Mouse (Mus musculus): ENCODE measurements around the gene Rbms3. TPM values are rescaled to one million over a fixed set of nuclear protein-coding genes. Genes with fewer than 3 reads are reported as not detected.
A peak's percentile ranks its signal among the peaks of the same experiment; 100 is the strongest.

The Rbms3 gene
- polyA plus RNA-seq, 1 experiment from 2014 or later, result 48.9 TPM

DNA sequence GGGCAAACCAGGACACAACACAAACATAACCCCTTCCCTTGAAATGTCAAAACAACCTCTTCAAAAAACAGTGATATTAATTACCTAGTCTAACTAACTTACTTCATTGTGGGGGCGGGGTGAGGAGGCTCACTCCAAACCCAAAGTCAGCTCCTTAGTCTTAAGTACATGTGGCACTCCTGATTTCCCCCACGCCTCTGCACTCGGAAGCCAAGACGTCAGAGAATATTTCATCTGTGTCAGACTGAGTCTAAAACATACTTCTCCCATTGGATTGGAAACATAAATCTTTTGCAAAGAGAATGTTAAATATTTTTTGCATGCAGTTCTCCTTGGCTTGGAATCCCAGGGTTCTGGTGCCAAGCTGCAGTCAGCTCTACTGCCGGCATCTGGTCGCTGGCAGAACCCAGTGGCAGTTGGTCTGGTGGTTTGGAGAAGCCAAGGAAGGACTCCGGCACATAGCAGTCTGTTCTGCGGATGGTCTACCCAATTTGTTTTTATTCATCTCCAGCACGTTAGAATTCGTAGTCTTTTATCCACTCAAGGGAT lies 512.5 kb downstream of the Rbms3 start:
- Histone ChIP-seq H3K27me3 (replicated peaks; ENCODE audit: insufficient read depth, low read length) (no peaks in the 10 kb centered on the region), H3K36me3 (ENCODE audit: insufficient read depth, low read length) (no peaks in the 10 kb centered on the region), H3K27ac (ENCODE audit: low read length) (no peak overlapping the region), H3K4me1 (ENCODE audit: insufficient read depth, low read depth, low read length) (peaks cover 7% of the 10 kb centered on the region; the same call in 1 of the 2 replicates), H3K9ac (replicated peaks; ENCODE audit: low read depth) (no peak overlapping the region), H3K9me3 (ENCODE audit: low read length) (no peaks in the 10 kb centered on the region), H3K4me3 (ENCODE audit: low read depth, low read length) (no peak overlapping the region), H3K4me2 (replicated peaks; ENCODE audit: low read depth, low read length) (no peak overlapping the region)
- 58% methylated on average over 10 of the region's 10 CpGs for WGBS
- DNase-seq (ENCODE audit: low spot score), result no peak
- TF ChIP-seq EP300 (IDR thresholded peaks at IDR 0.05), result no peak
- 0 out of 2 replicates have a peak, but pooled peaks have one; percentile 4 for TF ChIP-seq CTCF (IDR thresholded peaks at IDR 0.05)
- ATAC-seq, result no peak

DNA sequence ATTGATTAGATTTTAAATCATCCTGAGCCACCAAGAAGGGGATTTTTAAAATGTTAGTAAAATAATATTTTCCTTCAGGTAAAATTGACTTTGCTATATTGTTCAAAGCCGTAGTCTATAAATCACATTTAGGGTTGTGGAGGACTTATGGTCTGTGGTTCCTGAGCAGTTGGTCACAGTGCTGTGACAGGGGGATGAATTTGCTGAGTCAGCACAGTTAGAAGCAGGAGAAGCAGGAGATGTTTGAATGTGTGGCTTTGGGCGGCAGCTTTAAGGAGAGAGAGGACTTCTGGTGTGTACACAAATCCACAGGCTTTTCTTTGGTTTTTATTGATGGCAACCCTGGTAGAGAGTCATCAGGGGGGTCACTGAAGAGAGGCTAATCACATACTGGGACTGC lies 514.1 kb downstream of the Rbms3 start:
- no peak overlapping the region for H3K4me3 ChIP-seq (ENCODE audit: low read depth, low read length)
- 63% methylated on average over 2 of the region's 2 CpGs for WGBS
- H3K4me2 ChIP-seq (replicated peaks; ENCODE audit: low read depth, low read length), result no peak overlapping the region
- DNase-seq (ENCODE audit: low spot score), result no peak
- no peaks in the 10 kb centered on the region for H3K36me3 ChIP-seq (ENCODE audit: insufficient read depth, low read length)
- ATAC-seq, result no peak
- no peak overlapping the region for H3K27ac ChIP-seq (ENCODE audit: low read length)
- no peaks in the 10 kb centered on the region for H3K27me3 ChIP-seq (replicated peaks; ENCODE audit: insufficient read depth, low read length)
- H3K9ac ChIP-seq (replicated peaks; ENCODE audit: low read depth), result no peak overlapping the region
- peaks cover 7% of the 10 kb centered on the region; the same call in 1 of the 2 replicates for H3K4me1 ChIP-seq (ENCODE audit: insufficient read depth, low read depth, low read length)
- H3K9me3 ChIP-seq (ENCODE audit: low read length), result no peaks in the 10 kb centered on the region
- no peak for TF ChIP-seq EP300 (IDR thresholded peaks at IDR 0.05)
- TF ChIP-seq CTCF (IDR thresholded peaks at IDR 0.05), result no peak

DNA sequence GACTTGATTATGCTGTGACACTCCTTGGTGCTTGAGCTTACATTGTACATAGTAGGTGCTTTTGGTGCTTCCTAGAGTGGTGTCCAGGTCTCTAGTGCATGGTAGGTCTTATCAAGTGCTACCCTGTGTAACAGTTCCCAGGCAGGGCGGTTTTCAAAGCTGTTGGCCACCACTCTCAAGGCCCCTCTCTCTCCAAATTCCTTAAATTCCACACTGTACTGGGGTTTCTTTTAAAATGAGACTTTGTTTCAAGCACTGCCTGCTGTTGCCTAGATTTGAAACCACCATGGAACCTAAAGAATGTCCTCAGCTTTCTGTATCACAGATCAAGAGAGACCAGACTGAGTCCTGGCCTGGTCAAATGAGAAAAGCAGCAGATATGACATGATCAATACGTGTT lies 516.1 kb downstream of the Rbms3 start:
- Histone ChIP-seq H3K4me3 (ENCODE audit: low read depth, low read length) (no peak overlapping the region), H3K4me2 (replicated peaks; ENCODE audit: low read depth, low read length) (no peak overlapping the region), H3K27ac (ENCODE audit: low read length) (no peak overlapping the region), H3K4me1 (ENCODE audit: insufficient read depth, low read depth, low read length) (peaks cover 7% of the 10 kb centered on the region; the same call in 1 of the 2 replicates), H3K9ac (replicated peaks; ENCODE audit: low read depth) (no peak overlapping the region), H3K36me3 (ENCODE audit: insufficient read depth, low read length) (0 out of 2 replicates have a peak, but pooled peaks cover 5% of the 10 kb centered on the region), H3K27me3 (replicated peaks; ENCODE audit: insufficient read depth, low read length) (no peaks in the 10 kb centered on the region), H3K9me3 (ENCODE audit: low read length) (no peaks in the 10 kb centered on the region)
- peak; percentile 46; the same call in 1 of the 2 replicates for ATAC-seq
- no peak for TF ChIP-seq CTCF (IDR thresholded peaks at IDR 0.05)
- TF ChIP-seq EP300 (IDR thresholded peaks at IDR 0.05), result 0 out of 2 replicates have a peak, but pooled peaks have one; percentile 23
- no peak for DNase-seq (ENCODE audit: low spot score)
- 27% methylated on average over 2 of the region's 2 CpGs for WGBS

- H3K36me3 ChIP-seq (ENCODE audit: insufficient read depth, low read length), result 0 out of 2 replicates have a peak, but pooled peaks cover 5% of the 10 kb centered on the region
- no peak overlapping the region for H3K27ac ChIP-seq (ENCODE audit: low read length)
- H3K4me1 ChIP-seq (ENCODE audit: insufficient read depth, low read depth, low read length), result no peaks in the 10 kb centered on the region; the same call in 1 of the 2 replicates
- 87% methylated on average over 4 of the region's 4 CpGs for WGBS
- DNase-seq (ENCODE audit: low spot score), result no peak
- no peak for TF ChIP-seq EP300 (IDR thresholded peaks at IDR 0.05)
- TF ChIP-seq CTCF (IDR thresholded peaks at IDR 0.05), result no peak
- H3K4me2 ChIP-seq (replicated peaks; ENCODE audit: low read depth, low read length), result no peak overlapping the region
- H3K9me3 ChIP-seq (ENCODE audit: low read length), result no peaks in the 10 kb centered on the region
- no peak overlapping the region for H3K4me3 ChIP-seq (ENCODE audit: low read depth, low read length)
- H3K9ac ChIP-seq (replicated peaks; ENCODE audit: low read depth), result no peak overlapping the region
- no peaks in the 10 kb centered on the region for H3K27me3 ChIP-seq (replicated peaks; ENCODE audit: insufficient read depth, low read length)
- no peak for ATAC-seq
Observed at GRCm38 (mm10) chr9:117107926-117108325, 521.8 kb downstream of the Rbms3 start.

GRCm38 (mm10) chr9:117102198-117102930 lies 527.3 kb downstream of the Rbms3 start:
- WGBS, result 64% methylated on average over 19 of the region's 19 CpGs
- ATAC-seq, result no peak
- H3K4me1 ChIP-seq (ENCODE audit: insufficient read depth, low read depth, low read length), result peaks cover 3% of the 10 kb centered on the region; the same call in 1 of the 2 replicates
- no peak overlapping the region for H3K9ac ChIP-seq (replicated peaks; ENCODE audit: low read depth)
- no peak for DNase-seq (ENCODE audit: low spot score)
- TF ChIP-seq CTCF (IDR thresholded peaks at IDR 0.05), result no peak
- no peaks in the 10 kb centered on the region for H3K27me3 ChIP-seq (replicated peaks; ENCODE audit: insufficient read depth, low read length)
- no peaks in the 10 kb centered on the region for H3K36me3 ChIP-seq (ENCODE audit: insufficient read depth, low read length)
- H3K4me2 ChIP-seq (replicated peaks; ENCODE audit: low read depth, low read length), result no peak overlapping the region
- no peak overlapping the region for H3K4me3 ChIP-seq (ENCODE audit: low read depth, low read length)
- H3K27ac ChIP-seq (ENCODE audit: low read length), result no peak overlapping the region
- no peaks in the 10 kb centered on the region for H3K9me3 ChIP-seq (ENCODE audit: low read length)

- no peaks in the 10 kb centered on the region for H3K9me3 ChIP-seq (ENCODE audit: low read length)
- 91% methylated on average over 5 of the region's 5 CpGs for WGBS
- no peaks in the 10 kb centered on the region for H3K36me3 ChIP-seq (ENCODE audit: insufficient read depth, low read length)
- no peak overlapping the region for H3K4me2 ChIP-seq (replicated peaks; ENCODE audit: low read depth, low read length)
- DNase-seq (ENCODE audit: low spot score) (no peak), ATAC-seq (no peak)
- TF ChIP-seq CTCF (IDR thresholded peaks at IDR 0.05) (no peak), EP300 (IDR thresholded peaks at IDR 0.05) (no peak)
- H3K27me3 ChIP-seq (replicated peaks; ENCODE audit: insufficient read depth, low read length), result no peaks in the 10 kb centered on the region
- H3K9ac ChIP-seq (replicated peaks; ENCODE audit: low read depth), result no peak overlapping the region
- H3K4me3 ChIP-seq (ENCODE audit: low read depth, low read length), result no peak overlapping the region
- no peak overlapping the region for H3K27ac ChIP-seq (ENCODE audit: low read length)
- H3K4me1 ChIP-seq (ENCODE audit: insufficient read depth, low read depth, low read length), result peaks cover 3% of the 10 kb centered on the region; the same call in 1 of the 2 replicates
Observed at GRCm38 (mm10) chr9:117100181-117100580, 529.5 kb downstream of the Rbms3 start.
